ENCODE assay signal across 11 mouse cellular contexts in the genomic region with DNA sequence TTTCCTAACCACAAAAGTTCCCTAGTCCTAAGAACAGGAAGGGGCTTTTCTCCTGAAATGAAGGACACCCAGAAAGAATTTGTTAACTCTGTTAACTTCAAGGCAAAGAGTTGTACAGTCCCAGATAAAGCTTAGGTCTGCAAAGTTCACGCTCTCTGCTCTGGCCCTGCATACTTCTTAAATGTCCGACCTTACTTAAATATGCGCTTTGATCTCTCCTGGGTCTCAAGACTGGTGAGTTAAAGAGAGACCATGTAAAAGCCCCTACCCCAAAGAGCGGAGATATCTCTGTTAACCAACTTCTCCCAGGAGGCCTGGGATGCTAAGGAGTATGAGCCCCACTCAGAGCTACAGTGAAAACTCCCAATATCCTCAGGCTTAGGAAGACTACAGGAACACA.
DNase-seq lines count a peak whose midpoint lies in the region; ATAC-seq and TF ChIP-seq lines count a peak whose summit lies in the region.
"Had no signal": no experiment of that assay in that cellular context is flagged by ENCODE, and none has a peak within 500 bp of the region (broad histone marks: within the 10 kb centered on the region; RNA-seq: fewer than 3 reads in every experiment).

No protein-coding gene starts in this region.

- H3K9me3 ChIP-seq in heart, embryonic 14.5 days (ENCODE audit: control insufficient read depth, low read length): no peaks in the 10 kb centered on the region
- H3K9me3 ChIP-seq in lung, embryonic 14.5 days (ENCODE audit: low read depth, low read length): no peaks in the 10 kb centered on the region
- no peaks in the 10 kb centered on the region for H3K9me3 ChIP-seq in embryonic facial prominence, embryonic 13.5 days
- no peaks in the 10 kb centered on the region for H3K9me3 ChIP-seq in stomach, postnatal 0 days (ENCODE audit: control insufficient read depth, low read length)
- H3K9me3 ChIP-seq: forebrain, embryonic 12.5 days; neural tube, embryonic 15.5 days had no signal

- ATAC-seq in heart, embryonic 14.5 days (ENCODE audit: insufficient number of reproducible peaks, insufficient read depth, low FRiP score, low read depth): no peak
- ATAC-seq in lung, embryonic 14.5 days (ENCODE audit: insufficient read depth): no peak
- no peak for ATAC-seq in embryonic facial prominence, embryonic 13.5 days (ENCODE audit: insufficient number of reproducible peaks, insufficient read depth, low FRiP score, low TSS enrichment, low read depth)
- no peak for ATAC-seq in stomach, postnatal 0 days (ENCODE audit: low FRiP score, low TSS enrichment)

- H3K4me2 ChIP-seq in heart, embryonic 14.5 days (ENCODE audit: low read length): no peak overlapping the region
- H3K4me2 ChIP-seq in lung, embryonic 14.5 days: no peak overlapping the region
- H3K4me2 ChIP-seq in embryonic facial prominence, embryonic 13.5 days: no peak overlapping the region
- H3K4me2 ChIP-seq in stomach, postnatal 0 days (replicated peaks; ENCODE audit: low read depth): no peak overlapping the region
- H3K4me2 ChIP-seq: forebrain, embryonic 12.5 days; hindbrain, embryonic 14.5 days; neural tube, embryonic 15.5 days had no signal

- TF ChIP-seq POLR2A in heart, adult 2 months (IDR thresholded peaks at IDR 0.05; ENCODE audit: insufficient read depth, low read depth, low read length): no peak
- no peak for TF ChIP-seq POLR2A in lung, adult 2 months (IDR thresholded peaks at IDR 0.05; ENCODE audit: borderline replicate concordance, extremely low read depth, low read depth, low read length)

- H3K4me1 ChIP-seq in heart, embryonic 14.5 days (ENCODE audit: control insufficient read depth in 2 of 2, insufficient read depth in 2 of 2, low read length in 2 of 2): peaks cover 59 to 85% of the 10 kb centered on the region in 2 experiments
- peaks cover 23% of the 10 kb centered on the region for H3K4me1 ChIP-seq in heart, adult 2 months (ENCODE audit: control insufficient read depth, insufficient read depth, low read length)
- peaks cover 33% of the 10 kb centered on the region for H3K4me1 ChIP-seq in lung, embryonic 14.5 days (ENCODE audit: insufficient read depth)
- H3K4me1 ChIP-seq in lung, adult 2 months (ENCODE audit: control insufficient read depth, insufficient read depth, low read length): peaks cover 33% of the 10 kb centered on the region
- H3K4me1 ChIP-seq in embryonic facial prominence, embryonic 13.5 days: peaks cover 80% of the 10 kb centered on the region
- H3K4me1 ChIP-seq in stomach, postnatal 0 days (replicated peaks; ENCODE audit: control insufficient read depth, insufficient read depth): no peaks in the 10 kb centered on the region

- peak overlapping the region; percentile 76 to 78 for H3K27ac ChIP-seq in heart, embryonic 14.5 days (replicated peaks in 1 of 2; ENCODE audit: control insufficient read depth in 1 of 2, insufficient read depth in 1 of 2, low read depth in 2 of 2, low read length in 2 of 2)
- H3K27ac ChIP-seq in heart, adult 2 months: no peak overlapping the region
- H3K27ac ChIP-seq in lung, embryonic 14.5 days (ENCODE audit: low read depth): peak overlapping the region; percentile 74
- H3K27ac ChIP-seq in embryonic facial prominence, embryonic 13.5 days: peak overlapping the region; percentile 12; the same call in 1 of the 2 replicates
- 0 out of 2 replicates have a peak overlapping the region, but pooled peaks have one; percentile 24 for H3K27ac ChIP-seq in stomach, postnatal 0 days (replicated peaks)
- H3K27ac ChIP-seq: forebrain, embryonic 12.5 days; hindbrain, embryonic 14.5 days; neural tube, embryonic 15.5 days had no signal

- H3K4me3 ChIP-seq in heart, embryonic 14.5 days (ENCODE audit: control insufficient read depth in 1 of 2, insufficient read depth in 1 of 2, low read depth in 1 of 2, low read length in 2 of 2): no peak overlapping the region
- no peak overlapping the region for H3K4me3 ChIP-seq in heart, adult 2 months
- no peak overlapping the region for H3K4me3 ChIP-seq in lung, embryonic 14.5 days (ENCODE audit: low read depth, low read length)
- H3K4me3 ChIP-seq in lung, adult 2 months (replicated peaks; ENCODE audit: extremely low read depth, low read depth, low read length): no peak overlapping the region
- no peak overlapping the region for H3K4me3 ChIP-seq in embryonic facial prominence, embryonic 13.5 days
- no peak overlapping the region for H3K4me3 ChIP-seq in stomach, postnatal 0 days (ENCODE audit: low read depth, low read length)
- H3K4me3 ChIP-seq: forebrain, embryonic 12.5 days; neural tube, embryonic 15.5 days had no signal

- H3K36me3 ChIP-seq in heart, embryonic 14.5 days (ENCODE audit: control insufficient read depth, insufficient read depth, low read length): peaks cover 10% of the 10 kb centered on the region
- peaks cover 16% of the 10 kb centered on the region for H3K36me3 ChIP-seq in heart, adult 2 months (ENCODE audit: control insufficient read depth, insufficient read depth, low read length)
- H3K36me3 ChIP-seq in lung, embryonic 14.5 days (ENCODE audit: insufficient read depth): no peaks in the 10 kb centered on the region; the same call in 1 of the 2 replicates
- peaks cover 20% of the 10 kb centered on the region for H3K36me3 ChIP-seq in embryonic facial prominence, embryonic 13.5 days
- no peaks in the 10 kb centered on the region for H3K36me3 ChIP-seq in stomach, postnatal 0 days (ENCODE audit: control insufficient read depth, insufficient read depth, low read length)
- H3K36me3 ChIP-seq: forebrain, embryonic 12.5 days; neural tube, embryonic 15.5 days had no signal

- intact Hi-C loops in heart, adult 2 months (cut with DNase I): no loop called here

- H3K27me3 ChIP-seq in heart, embryonic 14.5 days (ENCODE audit: control insufficient read depth, insufficient read depth, low read length): no peaks in the 10 kb centered on the region
- H3K27me3 ChIP-seq in heart, adult 2 months (ENCODE audit: control insufficient read depth, insufficient read depth, low read length): no peaks in the 10 kb centered on the region
- H3K27me3 ChIP-seq in lung, embryonic 14.5 days (ENCODE audit: insufficient read depth, low read length): no peaks in the 10 kb centered on the region
- no peaks in the 10 kb centered on the region for H3K27me3 ChIP-seq in embryonic facial prominence, embryonic 13.5 days
- no peaks in the 10 kb centered on the region for H3K27me3 ChIP-seq in stomach, postnatal 0 days (ENCODE audit: control insufficient read depth, insufficient read depth, low read length)
- H3K27me3 ChIP-seq: forebrain, embryonic 12.5 days; neural tube, embryonic 15.5 days had no signal

- no peak for TF ChIP-seq EP300 in heart, adult 2 months (IDR thresholded peaks at IDR 0.05; ENCODE audit: insufficient read depth, low read depth, low read length)
- TF ChIP-seq EP300 in stomach, postnatal 0 days (optimal IDR thresholded peaks at IDR 0.05): no peak

- H3K9ac ChIP-seq in heart, embryonic 14.5 days (ENCODE audit: low read length): no peak overlapping the region
- H3K9ac ChIP-seq in heart, adult 2 months (ENCODE audit: low read depth, low read length): no peak overlapping the region
- no peak overlapping the region for H3K9ac ChIP-seq in lung, embryonic 14.5 days
- H3K9ac ChIP-seq in embryonic facial prominence, embryonic 13.5 days: no peak overlapping the region
- no peak overlapping the region for H3K9ac ChIP-seq in stomach, postnatal 0 days (ENCODE audit: low read length)
- H3K9ac ChIP-seq: forebrain, embryonic 12.5 days; hindbrain, embryonic 14.5 days; neural tube, embryonic 15.5 days had no signal

- H3K79me2 ChIP-seq in heart, adult 2 months (replicated peaks; ENCODE audit: control insufficient read depth, insufficient read depth, low read length): no peaks in the 10 kb centered on the region

- TF ChIP-seq CTCF in heart, adult 2 months (IDR thresholded peaks at IDR 0.05): no peak
- TF ChIP-seq CTCF in lung, embryonic 14.5 days (IDR thresholded peaks at IDR 0.05; ENCODE audit: low read depth): no peak
- no peak for TF ChIP-seq CTCF in lung, adult 2 months (IDR thresholded peaks at IDR 0.05; ENCODE audit: insufficient read depth, low read length)
- no peak for TF ChIP-seq CTCF in stomach, postnatal 0 days (IDR thresholded peaks at IDR 0.05; ENCODE audit: low read depth)

- WGBS in heart, embryonic 14.5 days: 59% methylated on average over 4 of the region's 4 CpGs
- 80% methylated on average over 4 of the region's 4 CpGs for WGBS in heart, adult 2 months
- WGBS in lung, embryonic 14.5 days: 63% methylated on average over 4 of the region's 4 CpGs
- WGBS in lung, adult 2 months: 89% methylated on average over 4 of the region's 4 CpGs
- WGBS in embryonic facial prominence, embryonic 13.5 days: 73% methylated on average over 4 of the region's 4 CpGs
- 78% methylated on average over 4 of the region's 4 CpGs for whole genome bisulfite sequencing in stomach, postnatal 0 days

- no peak for DNase-seq in heart, adult 2 months
- no peak for DNase-seq in lung, embryonic 14.5 days
- no peak for DNase-seq in lung, adult 2 months
- no peak for DNase-seq in stomach, postnatal 0 days (ENCODE audit: low spot score)
- no peak for DNase-seq in ovary, adult 18-20 months (ENCODE audit: low spot score)
- DNase-seq: cerebellum, adult 9-10 months had no signal
